Mouse (Mus musculus) gastrocnemius, postnatal 25 days (tissue): ENCODE results near the gene Gm26620. TPM values are rescaled to one million over a fixed set of nuclear protein-coding genes. Genes with fewer than 3 reads are reported as not detected.

Experiments
- DNase-seq: peaks from one replicate; pipeline ENCODE4 v3.0.0; 2022
- total RNA-seq, 2 experiments: library from RNA; stranded (reverse); gene quantifications; 1 replicate in 1 of 2; 2 replicates in 1 of 2; pipeline ENCODE4 v1.2.3; 2021

Gene Gm26620
- total RNA-seq, 2 experiments from 2014 or later: 0.35 TPM; not detected in 1

- DNase-seq: no peak
Observed at GRCm38 (mm10) chr1:170868905-170869283, 16.0 kb upstream of the Gm26620 start.

GRCm38 (mm10) chr1:170871402-170871801, 13.5 kb upstream of the Gm26620 start:
- DNase-seq: no peak

- DNase-seq: no peak
Observed at GRCm38 (mm10) chr1:170871961-170872360, 12.9 kb upstream of the Gm26620 start.

- no peak for DNase-seq
Observed at GRCm38 (mm10) chr1:170875676-170876075, 9.2 kb upstream of the Gm26620 start.

- DNase-seq: no peak
Observed at GRCm38 (mm10) chr1:170876906-170877305, 8.0 kb upstream of the Gm26620 start.

- DNase-seq: no peak
Observed at GRCm38 (mm10) chr1:170882915-170883485, 1.9 kb upstream of the Gm26620 start.

GRCm38 (mm10) chr1:170884390-170884789, 475 bp upstream of the Gm26620 start:
- no peak for DNase-seq

- no peak for DNase-seq
Observed at GRCm38 (mm10) chr1:170886044-170886458, 1.2 kb downstream of the Gm26620 start.

- no peak for DNase-seq
Observed at GRCm38 (mm10) chr1:170889310-170889709, 4.4 kb downstream of the Gm26620 start.

- no peak for DNase-seq
Observed at GRCm38 (mm10) chr1:170891646-170892045, 6.8 kb downstream of the Gm26620 start.

- no peak for DNase-seq
Observed at GRCm38 (mm10) chr1:170892279-170892678, 7.4 kb downstream of the Gm26620 start.

- no peak for DNase-seq
Observed at GRCm38 (mm10) chr1:170894603-170895602, 10.0 kb downstream of the Gm26620 start.

- no peak for DNase-seq
Observed at GRCm38 (mm10) chr1:170896651-170897281, 11.9 kb downstream of the Gm26620 start.

- DNase-seq: no peak
Observed at GRCm38 (mm10) chr1:170898413-170899075, 13.7 kb downstream of the Gm26620 start.

GRCm38 (mm10) chr1:170900799-170901467, 16.1 kb downstream of the Gm26620 start:
- no peak for DNase-seq

GRCm38 (mm10) chr1:170901536-170902238, 16.8 kb downstream of the Gm26620 start:
- DNase-seq: peak; percentile 47

- no peak for DNase-seq
Observed at GRCm38 (mm10) chr1:170903485-170903884, 18.6 kb downstream of the Gm26620 start.

- DNase-seq: no peak
Observed at GRCm38 (mm10) chr1:170907111-170907455, 22.2 kb downstream of the Gm26620 start.

- DNase-seq: no peak
Observed at GRCm38 (mm10) chr1:170907456-170908191, 22.8 kb downstream of the Gm26620 start.

GRCm38 (mm10) chr1:170908341-170908740, 23.5 kb downstream of the Gm26620 start:
- DNase-seq: no peak
